Mouse (Mus musculus): ENCODE results near the gene 1700001L19Rik. TPM values are rescaled to one million over a fixed set of nuclear protein-coding genes. Genes with fewer than 3 reads are reported as not detected.

The 1700001L19Rik gene
- total RNA-seq, 2 experiments from 2014 or later, result not detected

GRCm38 (mm10) chr13:68605689-68606126 lies 8.5 kb downstream of the 1700001L19Rik start:
- ATAC-seq (ENCODE audit: poor library complexity, severe bottlenecking), result no peak

DNA sequence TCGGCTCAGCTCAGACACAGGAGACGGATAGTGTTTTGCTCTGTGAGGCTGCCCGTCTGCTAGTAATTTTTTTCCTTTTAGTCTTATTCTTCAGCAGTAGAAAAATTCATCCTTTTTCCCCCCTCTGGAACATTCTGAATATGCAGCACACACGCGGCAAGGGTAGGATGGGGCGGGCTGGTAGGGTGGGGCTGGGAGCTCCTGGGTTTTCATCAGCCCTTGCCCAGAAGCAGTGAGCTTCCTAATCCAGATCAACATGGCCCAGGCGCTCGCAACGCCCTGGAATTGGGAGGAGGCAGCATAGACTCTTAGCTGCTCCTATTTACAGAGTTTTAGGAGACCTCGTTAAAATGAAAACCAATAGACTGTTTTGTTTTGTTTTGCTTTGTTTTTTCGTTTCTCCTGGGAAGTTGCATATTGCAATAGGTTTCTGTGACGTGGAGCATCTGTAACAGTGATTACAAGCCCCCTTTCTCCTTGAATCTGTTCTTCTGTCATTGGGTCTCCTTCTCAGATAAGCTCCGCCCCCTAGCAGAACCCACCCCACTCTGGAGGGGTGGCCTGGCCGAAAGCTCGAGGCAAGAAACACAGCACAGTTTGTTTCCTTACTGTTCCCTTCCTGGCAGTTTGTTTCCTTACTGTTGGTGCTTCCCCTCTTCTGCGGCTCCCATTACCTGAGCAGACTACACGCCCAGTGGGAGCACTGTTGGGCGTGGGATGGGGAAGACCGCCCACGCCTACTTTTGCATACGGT lies 10.6 kb downstream of the 1700001L19Rik start:
- no peak for ATAC-seq (ENCODE audit: poor library complexity, severe bottlenecking)

DNA sequence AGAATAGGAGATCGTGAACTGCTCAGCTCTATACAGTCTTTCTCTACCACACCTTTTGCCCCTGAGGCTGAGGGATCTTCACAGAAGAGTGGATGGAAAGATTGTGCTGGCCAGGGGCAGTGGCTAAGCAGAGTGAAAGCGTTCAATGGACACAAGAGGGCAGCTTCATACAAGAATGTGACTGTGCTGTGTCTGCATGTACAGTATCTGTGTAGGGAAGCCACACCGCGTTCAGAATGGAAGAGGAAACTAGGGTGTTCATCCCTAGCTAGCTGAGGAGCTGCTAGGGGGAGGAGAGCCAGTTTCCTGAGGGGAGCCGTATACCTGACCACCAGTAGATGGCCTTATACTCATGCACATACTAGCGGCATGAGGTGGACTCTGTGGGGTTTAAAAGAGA lies 25.6 kb downstream of the 1700001L19Rik start:
- no peak for ATAC-seq (ENCODE audit: poor library complexity, severe bottlenecking)

DNA sequence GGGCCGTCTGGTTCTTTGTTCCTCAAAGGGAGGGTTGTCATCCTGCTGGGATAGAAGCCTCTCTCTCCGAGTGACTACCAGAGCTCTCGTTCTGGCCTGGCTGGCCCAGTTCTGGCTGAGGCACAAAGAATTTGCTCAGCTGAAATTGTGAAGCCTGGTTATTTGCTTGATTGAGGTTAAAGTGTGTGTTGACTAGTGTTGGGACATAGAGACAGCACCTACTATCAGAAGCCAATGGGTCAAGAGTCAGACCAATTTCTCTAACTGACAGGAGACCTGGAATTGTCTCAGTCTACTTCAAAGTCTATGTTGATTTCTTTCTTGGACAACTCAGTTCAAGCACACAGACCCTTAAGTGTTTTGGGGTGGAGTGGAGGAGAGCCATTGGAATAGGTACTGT lies 29.8 kb downstream of the 1700001L19Rik start:
- ATAC-seq (ENCODE audit: poor library complexity, severe bottlenecking), result no peak

DNA sequence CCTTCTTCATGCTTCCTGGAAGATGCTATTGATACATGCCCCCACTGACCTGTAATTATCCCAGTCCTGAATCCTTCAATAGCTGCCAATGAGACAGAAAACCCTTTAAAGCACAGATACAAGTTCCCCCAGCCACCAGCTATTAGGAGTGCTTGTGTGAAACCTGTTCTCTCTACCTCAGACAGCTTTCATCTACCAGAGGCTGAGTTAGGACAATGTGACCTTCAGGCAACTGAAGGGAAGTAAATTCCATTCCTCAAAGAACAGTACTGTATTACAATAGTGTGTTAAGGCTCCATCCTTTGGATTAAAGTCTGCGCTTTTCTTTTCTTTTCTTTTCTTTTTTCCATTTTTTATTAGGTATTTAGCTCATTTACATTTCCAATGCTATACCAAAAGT lies 45.6 kb downstream of the 1700001L19Rik start:
- ATAC-seq (ENCODE audit: poor library complexity, severe bottlenecking), result no peak

Other genes with a start within 250 kb of the 1700001L19Rik start
- gene Mtrr, start 15.3 kb upstream of the 1700001L19Rik start, total RNA-seq (2015), result 4.8 and 6.6 TPM in 2 replicates
- 7.2 and 8.0 TPM in 2 replicates for gene Mtrr, start 15.3 kb upstream of the 1700001L19Rik start, total RNA-seq (2017)
- 13.6 and 14.4 TPM in 2 replicates for gene Fastkd3, start 15.2 kb upstream of the 1700001L19Rik start, total RNA-seq (2015)
- gene Fastkd3, start 15.2 kb upstream of the 1700001L19Rik start, total RNA-seq (2017), result 5.3 and 7.2 TPM in 2 replicates